Mouse (Mus musculus) spleen, postnatal 0 days (tissue): Measurements from ENCODE around the gene Vmn1r26. TPM values are rescaled to one million over a fixed set of nuclear protein-coding genes. Genes with fewer than 3 reads are reported as not detected.

Experiments used
- polyA plus RNA-seq: library from polyadenylated mRNA; unstranded; fragments of >200 nt; fragmentation: Nextera tagmentation; extraction: Ambion mirVana; gene quantifications from 2 replicates; pipeline ENCODE4 v1.2.1, GENCODE M21; 2015

The Vmn1r26 gene
- polyA plus RNA-seq = not detected in 2 replicates

DNA sequence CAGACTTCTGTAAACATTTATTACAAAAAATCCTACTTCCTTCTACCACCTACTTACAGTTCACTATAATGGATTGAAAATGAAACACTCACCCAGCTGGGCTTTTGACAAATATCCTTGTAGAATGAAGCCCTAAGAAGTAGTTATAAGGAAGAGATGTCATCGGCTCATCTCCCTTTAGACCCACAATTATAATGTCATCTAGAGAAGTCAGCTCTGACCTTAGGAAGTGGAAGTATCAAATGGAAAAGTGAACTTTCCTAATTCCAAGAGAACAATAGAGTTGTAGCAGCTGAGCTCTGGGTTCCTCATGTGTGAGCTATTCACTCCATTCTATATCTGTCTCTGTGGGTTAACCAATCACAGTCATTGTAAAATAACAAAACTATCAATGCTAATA is at the start of gene Vmn1r26:
Gene Vmn1r26 (minus strand): TSS at position 101 of the 400 bp plus-strand sequence.

DNA sequence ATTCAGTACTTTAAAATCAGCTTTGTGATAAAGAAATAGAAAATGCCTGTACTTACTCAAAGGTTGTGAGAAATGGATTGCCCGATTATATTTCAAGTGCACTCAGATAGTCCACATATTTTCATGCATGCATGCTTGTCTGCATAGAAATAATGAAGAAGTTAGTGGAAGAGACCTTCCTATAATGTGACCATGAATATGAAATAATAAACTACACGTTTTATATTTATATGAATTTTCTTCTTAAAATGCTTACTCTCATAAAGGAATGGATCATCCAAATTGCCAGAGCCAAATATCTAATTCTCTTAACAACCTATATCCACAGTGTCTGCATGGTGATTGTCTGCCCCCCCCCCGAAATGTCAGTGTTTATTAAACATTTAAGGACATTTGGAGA is 34.2 kb downstream of the Vmn1r26 start, which contains the start of gene Vmn1r25:
Gene Vmn1r25 (minus strand): TSS at position 101 of the 400 bp plus-strand sequence.

DNA sequence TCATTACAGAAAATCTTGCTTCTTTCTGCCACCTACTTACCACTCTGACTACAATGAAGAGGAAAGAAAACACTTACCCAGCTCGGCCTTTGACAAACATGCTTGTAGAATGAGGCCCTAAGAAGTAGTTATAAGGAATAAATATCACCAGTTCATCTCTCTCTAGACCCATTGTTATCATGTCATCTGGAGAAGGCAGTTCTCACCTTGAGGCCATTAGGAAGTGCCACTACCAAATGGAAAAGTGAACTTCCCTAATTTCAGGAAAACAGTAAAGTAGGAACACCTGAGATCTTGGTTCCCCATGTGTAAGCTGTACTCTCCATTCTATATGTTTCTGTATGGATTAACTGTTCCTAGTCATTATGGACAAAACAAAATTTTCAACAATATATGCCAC is 53.6 kb downstream of the Vmn1r26 start, which contains the start of gene Vmn1r24:
Gene Vmn1r24 (minus strand): TSS at position 101 of the 400 bp plus-strand sequence.

Other genes with a start within 250 kb of the Vmn1r26 start
- gene Vopp1, start 190.0 kb downstream of the Vmn1r26 start, polyA plus RNA-seq = 44.7 and 51.5 TPM in 2 replicates
- not detected in 2 replicates for gene Vmn1r21, start 164.8 kb downstream of the Vmn1r26 start, polyA plus RNA-seq
- not detected in 2 replicates for gene Vmn1r22, start 107.1 kb downstream of the Vmn1r26 start, polyA plus RNA-seq
- not detected in 2 replicates for gene Vmn1r23, start 88.3 kb downstream of the Vmn1r26 start, polyA plus RNA-seq
- gene Vmn1r24, start 53.7 kb downstream of the Vmn1r26 start, polyA plus RNA-seq = not detected in 2 replicates
- not detected in 2 replicates for gene Vmn1r25, start 34.3 kb downstream of the Vmn1r26 start, polyA plus RNA-seq
- gene Vmn1r27, start 203.7 kb upstream of the Vmn1r26 start, polyA plus RNA-seq = not detected in 2 replicates
- not detected in 2 replicates for gene Vmn1r28, start 246.9 kb upstream of the Vmn1r26 start, polyA plus RNA-seq